Mouse (Mus musculus) CD4-positive, CD25-positive, alpha-beta regulatory T cell, adult 2 months (primary cell): ENCODE measurements around the gene Clcn3.
"Not testable (repeated sequence)": the region's sequence is repeated elsewhere in the genome, so short reads cannot be mapped to it uniquely, and the experiment has no call there.

ENCODE experiments used
- DNase-seq: peaks from one replicate; pipeline ENCODE4 v3.0.0-alpha.2; 2012; ENCODE audit warnings: low read depth, low spot score

The Clcn3 gene

GRCm38 (mm10) chr8:60982701-60983687, at the start of gene Clcn3:
Gene Clcn3 (minus strand): TSS chr8:60983300.
- DNase-seq, result peak; percentile 99

DNA sequence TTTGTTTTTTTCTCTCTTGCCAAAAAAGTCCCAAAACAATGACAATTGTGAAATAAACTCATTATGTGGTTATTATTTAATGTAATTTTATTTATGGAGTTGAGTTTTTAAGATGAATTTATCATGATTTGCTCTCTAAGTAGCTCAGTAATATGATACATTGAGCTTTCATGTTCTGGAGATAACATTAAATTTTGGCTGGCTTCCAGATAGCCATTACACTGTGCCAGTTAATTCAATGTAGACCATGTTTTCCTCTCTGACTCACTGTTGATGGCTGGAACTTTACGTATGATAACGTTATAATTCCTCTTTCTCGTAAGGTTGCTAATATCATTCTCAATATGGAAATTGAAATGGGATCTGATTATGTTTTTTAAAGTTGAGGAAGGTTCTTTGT, 13.4 kb upstream of the Clcn3 start:
- DNase-seq, result no peak

- DNase-seq, result no peak
Measured at GRCm38 (mm10) chr8:60993639-60993986, 10.5 kb upstream of the Clcn3 start.

DNA sequence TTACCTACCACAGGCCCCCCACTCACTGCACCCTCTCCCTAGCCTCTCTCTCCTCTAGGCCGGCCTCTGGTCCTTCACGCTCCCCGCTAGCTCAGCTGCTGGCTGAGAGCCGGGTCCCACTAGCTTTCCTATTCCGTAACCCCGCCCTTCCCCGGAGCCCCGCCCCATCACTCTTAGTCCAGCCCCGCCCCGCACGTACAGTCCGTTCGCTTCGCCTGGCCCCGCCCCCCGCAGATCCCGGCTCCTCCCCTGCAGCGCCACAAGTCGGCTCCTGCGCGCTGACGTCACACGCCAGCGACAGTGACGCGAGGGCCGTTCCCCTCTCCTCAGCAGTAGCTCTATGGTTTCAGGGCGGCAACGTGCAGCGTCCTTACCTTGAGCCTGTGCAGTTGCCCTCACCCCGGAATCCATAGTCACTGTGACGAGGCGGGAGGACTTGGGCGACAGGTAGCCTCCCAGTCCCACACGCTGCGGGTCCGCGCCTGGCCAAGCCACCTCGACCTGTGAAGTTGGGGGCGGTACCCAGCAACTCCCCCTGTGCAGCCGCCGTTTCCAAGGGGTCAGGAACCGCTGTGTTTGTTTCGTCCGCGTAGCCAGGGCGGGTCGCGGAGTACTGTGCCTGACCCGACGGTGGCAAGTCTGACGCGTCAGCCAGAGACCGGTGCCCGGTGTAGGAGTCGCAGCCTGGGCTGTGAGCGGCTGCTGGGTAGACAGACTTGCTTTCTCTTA, 10.0 kb upstream of the Clcn3 start, which contains the start of gene Nek1:
Gene Nek1, plus strand, starts transcription at position 286 of the 729 bp plus-strand sequence.
- DNase-seq, result peak; percentile 100

GRCm38 (mm10) chr8:60992561-60992909, 9.4 kb upstream of the Clcn3 start:
- DNase-seq, result no peak

- DNase-seq, result not testable (repeated sequence)
Measured at GRCm38 (mm10) chr8:60984260-60985010, 1.3 kb upstream of the Clcn3 start.

DNA sequence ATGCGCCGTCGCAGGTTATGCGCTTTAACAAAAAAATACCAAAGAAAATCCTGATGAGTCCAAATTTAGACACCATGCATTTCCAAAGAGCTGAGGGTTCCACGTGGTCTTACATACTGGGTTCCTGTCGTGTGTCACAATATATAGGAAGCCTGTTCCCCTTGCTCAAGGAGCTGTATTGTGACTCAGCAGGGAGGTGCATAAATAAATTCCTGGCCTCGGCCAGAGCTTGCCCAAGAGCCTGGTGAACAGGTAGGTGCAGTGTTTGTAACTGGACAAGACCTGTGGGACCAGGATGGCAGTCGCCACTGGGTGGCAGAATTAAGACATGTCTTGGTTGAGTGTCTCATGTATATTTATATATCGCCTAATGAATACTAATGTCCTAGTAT, 584 bp upstream of the Clcn3 start:
- peak; percentile 64 for DNase-seq

GRCm38 (mm10) chr8:60981388-60981787, 1.7 kb downstream of the Clcn3 start:
- DNase-seq, result no peak

DNA sequence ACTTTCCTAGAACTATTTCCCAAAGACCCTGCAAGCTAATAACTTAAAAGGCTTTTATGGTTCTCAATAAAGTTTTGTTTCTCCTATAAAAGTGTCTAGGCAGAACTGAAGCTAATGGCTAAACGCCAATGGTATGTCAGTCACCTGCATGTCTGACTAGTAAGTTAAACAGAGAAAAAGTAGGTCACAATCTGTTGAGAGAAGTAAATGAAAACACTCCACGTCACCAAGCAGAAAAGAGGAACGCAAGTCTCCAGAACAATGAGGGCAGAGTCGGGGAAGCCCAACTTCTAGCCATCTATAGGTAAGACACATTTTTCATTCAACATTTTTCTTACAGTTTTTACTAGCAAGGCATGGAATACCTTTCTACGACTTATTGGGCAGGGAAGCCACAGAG, 4.6 kb downstream of the Clcn3 start:
- no peak for DNase-seq

DNA sequence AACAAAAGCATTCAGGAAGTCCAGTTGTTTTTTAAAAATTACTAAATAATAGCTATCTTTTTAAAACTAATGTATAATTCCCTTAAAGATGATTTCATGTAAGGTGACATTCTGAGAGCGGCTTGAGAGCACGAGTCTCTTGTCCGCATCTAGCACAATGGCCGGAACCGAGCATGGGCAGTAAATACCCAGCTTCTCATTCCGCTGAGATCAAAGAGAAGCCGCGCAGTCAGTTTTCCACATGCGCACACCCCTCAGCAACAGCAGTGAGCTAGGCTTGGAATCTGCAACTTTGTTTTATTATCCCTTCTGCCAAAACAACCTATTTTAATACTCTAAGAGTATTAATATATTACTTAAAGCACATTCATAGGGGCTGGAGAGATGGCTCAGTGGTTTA, 6.3 kb downstream of the Clcn3 start:
- DNase-seq, result no peak

DNA sequence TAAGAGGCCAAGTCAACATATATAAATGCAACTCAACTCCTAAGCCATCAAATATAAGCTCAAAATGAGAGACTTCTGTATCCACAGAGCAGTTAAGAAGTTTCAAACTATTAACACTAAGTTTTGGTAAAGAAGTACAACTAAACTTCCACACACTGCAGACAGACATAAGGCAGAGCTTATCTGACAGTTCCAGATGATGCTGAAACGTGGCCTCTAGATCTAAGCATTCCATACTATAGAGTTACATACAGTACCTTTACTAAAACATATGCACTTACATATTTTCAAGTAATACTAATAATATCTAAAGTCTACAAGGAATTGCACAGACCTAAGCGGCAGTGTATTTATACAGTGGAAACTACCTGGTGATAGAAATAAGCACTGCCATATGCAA, 8.3 kb downstream of the Clcn3 start:
- DNase-seq, result no peak

- no peak for DNase-seq
Measured at GRCm38 (mm10) chr8:60973448-60973847, 9.7 kb downstream of the Clcn3 start.

DNA sequence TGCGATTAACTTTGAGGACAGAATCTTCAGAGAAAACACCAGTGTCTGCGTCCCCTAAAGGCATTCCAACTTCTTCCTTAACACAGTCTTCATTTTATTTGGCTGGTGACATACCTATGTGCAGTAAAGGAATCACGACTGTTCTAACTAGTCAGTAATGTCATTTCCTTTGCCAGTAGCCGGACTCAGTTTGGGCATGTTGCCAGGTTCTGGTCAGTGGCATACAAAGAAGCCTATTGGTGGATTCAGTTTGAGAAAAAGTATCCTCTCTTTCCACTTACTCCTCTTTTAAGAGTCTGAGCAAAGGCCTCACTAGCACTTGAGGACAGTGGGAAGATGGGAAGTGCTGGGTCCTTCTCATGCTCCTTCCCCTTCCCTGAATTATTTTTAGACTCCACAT, 11.3 kb downstream of the Clcn3 start:
- no peak for DNase-seq

GRCm38 (mm10) chr8:60969091-60969490, 14.0 kb downstream of the Clcn3 start:
- no peak for DNase-seq

- no peak for DNase-seq
Measured at GRCm38 (mm10) chr8:60965741-60966140, 17.4 kb downstream of the Clcn3 start.

DNA sequence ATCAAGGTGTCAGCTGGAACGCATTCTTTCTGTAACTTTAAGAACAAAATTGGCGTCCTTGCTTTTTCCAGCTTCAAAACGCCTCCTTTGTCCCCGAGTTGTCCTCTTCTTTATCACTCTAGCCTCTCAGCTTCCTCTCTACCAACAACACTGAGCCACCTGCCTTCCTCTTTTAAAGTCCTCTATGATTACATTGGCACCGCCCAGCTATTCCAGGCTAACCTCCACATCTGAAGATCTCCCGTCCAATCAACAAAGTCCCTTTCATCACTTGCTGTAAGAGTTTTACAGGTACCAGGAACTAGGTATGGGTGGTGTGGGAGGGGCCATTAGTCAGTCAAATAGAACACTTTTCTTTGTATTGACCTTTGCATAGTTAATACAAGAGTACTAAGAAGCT, 17.8 kb downstream of the Clcn3 start:
- DNase-seq, result no peak

- no peak for DNase-seq
Measured at GRCm38 (mm10) chr8:60964518-60964917, 18.6 kb downstream of the Clcn3 start.

DNA sequence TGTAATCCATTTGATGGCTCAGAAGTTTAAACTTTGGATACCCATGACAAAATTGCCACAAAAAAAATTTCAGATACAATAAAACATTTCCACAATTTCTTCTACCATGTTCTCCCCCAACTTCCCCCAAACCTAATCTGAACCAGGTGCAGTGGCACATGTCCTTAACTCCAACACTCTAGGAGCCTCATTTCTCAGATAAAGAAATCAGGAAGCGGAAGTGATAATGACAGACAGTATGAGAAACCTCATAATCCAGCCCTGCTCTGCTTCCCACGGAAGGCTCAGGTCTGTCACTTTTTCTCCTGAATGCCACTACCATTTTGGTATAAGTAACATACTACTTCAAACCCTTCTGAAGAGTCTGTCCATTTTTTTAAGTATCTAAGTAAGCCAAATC, 19.2 kb downstream of the Clcn3 start:
- no peak for DNase-seq

- DNase-seq, result no peak
Measured at GRCm38 (mm10) chr8:60962763-60963162, 20.3 kb downstream of the Clcn3 start.

GRCm38 (mm10) chr8:60956847-60957246, 26.3 kb downstream of the Clcn3 start:
- DNase-seq, result no peak

DNA sequence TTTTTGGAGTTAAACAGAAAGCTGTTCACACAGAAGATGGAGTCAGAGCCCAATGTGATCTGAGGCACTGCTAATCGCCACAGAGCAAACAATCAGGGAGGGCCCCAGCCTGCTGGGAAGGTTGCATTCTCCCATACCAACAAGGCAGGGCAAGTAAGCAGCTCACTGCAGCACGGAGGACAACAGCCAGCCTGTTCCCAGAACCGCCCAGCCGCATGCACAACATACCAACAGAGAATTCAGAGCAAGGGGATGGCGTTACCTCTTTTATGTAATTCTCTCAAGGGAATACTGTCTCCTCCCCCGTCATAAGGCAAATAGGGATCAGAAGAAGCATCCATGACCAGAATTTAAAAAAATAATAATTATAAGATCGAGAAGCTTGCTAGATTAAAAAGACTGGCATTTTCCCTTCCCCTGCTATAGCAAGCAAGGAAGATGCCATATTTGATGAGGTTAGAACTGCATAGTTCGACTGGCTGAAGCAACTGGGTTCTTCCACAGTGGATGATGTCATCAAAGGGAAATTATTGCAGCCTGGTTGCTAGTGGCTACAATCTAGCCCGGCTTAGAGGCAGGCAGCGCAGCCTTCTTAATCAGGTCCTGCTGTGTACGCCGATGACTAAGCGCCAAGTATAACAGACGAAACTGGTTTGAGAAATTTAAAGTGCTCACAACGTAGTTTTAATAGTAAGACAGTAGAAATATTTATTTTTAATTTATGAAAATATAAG, 28.7 kb downstream of the Clcn3 start:
- DNase-seq, result peak; percentile 34
